Mouse (Mus musculus) neural tube, embryonic 11.5 days (tissue): ENCODE measurements around the gene Itgb2. TPM values are rescaled to one million over a fixed set of nuclear protein-coding genes. Genes with fewer than 3 reads are reported as not detected.

Experiments
- ATAC-seq: fragments of 200-750 bp; cut with Nextera tagmentation; 2 replicates; pipeline ENCODE4 v1.8.0; 2017; ENCODE audit warnings: moderate number of reproducible peaks, mild to moderate bottlenecking, moderate TSS enrichment, moderate library complexity; ENCODE audit not compliant: insufficient read depth, low FRiP score, low TSS enrichment
- DNase-seq: peaks from one replicate; pipeline ENCODE4 v3.0.0-alpha.2; 2015; ENCODE audit warnings: low spot score
- H3K27ac ChIP-seq: fragments of 300-500 bp; sonication (generic); 2 replicates; pipeline ENCODE4 v1.5.1; 2014; ENCODE audit warnings: low read depth, mild to moderate bottlenecking, low read length
- H3K27me3 ChIP-seq: fragments of 300-500 bp; sonication (generic); 2 replicates; pipeline ENCODE4 v1.6.1; 2014; ENCODE audit warnings: mild to moderate bottlenecking, low read length, mixed read lengths; ENCODE audit not compliant: control insufficient read depth, insufficient read depth
- H3K36me3 ChIP-seq: fragments of 300-500 bp; sonication (generic); 2 replicates; pipeline ENCODE4 v1.6.1; 2014; ENCODE audit warnings: mild to moderate bottlenecking, low read length, moderate library complexity, mixed read lengths; ENCODE audit not compliant: control insufficient read depth, insufficient read depth
- H3K4me1 ChIP-seq: fragments of 300-500 bp; sonication (generic); 2 replicates; pipeline ENCODE4 v1.6.1; 2014; ENCODE audit warnings: low read length, mixed read lengths; ENCODE audit not compliant: control insufficient read depth, insufficient read depth
- H3K4me2 ChIP-seq: fragments of 300-500 bp; sonication (generic); 2 replicates; pipeline ENCODE4 v1.6.1; 2014; ENCODE audit warnings: low read depth, mild to moderate bottlenecking, moderate library complexity
- H3K4me3 ChIP-seq: fragments of 300-500 bp; sonication (generic); 2 replicates; pipeline ENCODE4 v1.5.1; 2014; ENCODE audit warnings: low read depth, low read length
- H3K9ac ChIP-seq: fragments of 300-500 bp; sonication (generic); 2 replicates; pipeline ENCODE4 v1.6.1; 2014; ENCODE audit warnings: mild to moderate bottlenecking, low read length
- H3K9me3 ChIP-seq: fragments of 300-500 bp; sonication (generic); 2 replicates; pipeline ENCODE4 v1.6.1; 2016; ENCODE audit warnings: low read length; ENCODE audit not compliant: control insufficient read depth
- WGBS: fragments of 180-500 bp; shearing (Covaris S2); extraction: QIAGEN DNeasy Blood & Tissue Kit; methylation state at CpG from one replicate; pipeline ENCODE4 v1.1.7; 2014; 5-methylcytosine and 5-hydroxymethylcytosine counted together
- polyA plus RNA-seq: library from polyadenylated mRNA; unstranded; fragments of >200 nt; fragmentation: Nextera tagmentation; extraction: Ambion mirVana; gene quantifications from 2 replicates; pipeline ENCODE4 v1.2.1, GENCODE M21; 2014

Gene Itgb2
- polyA plus RNA-seq, 1 experiment from 2014 or later = 1.5 TPM

DNA sequence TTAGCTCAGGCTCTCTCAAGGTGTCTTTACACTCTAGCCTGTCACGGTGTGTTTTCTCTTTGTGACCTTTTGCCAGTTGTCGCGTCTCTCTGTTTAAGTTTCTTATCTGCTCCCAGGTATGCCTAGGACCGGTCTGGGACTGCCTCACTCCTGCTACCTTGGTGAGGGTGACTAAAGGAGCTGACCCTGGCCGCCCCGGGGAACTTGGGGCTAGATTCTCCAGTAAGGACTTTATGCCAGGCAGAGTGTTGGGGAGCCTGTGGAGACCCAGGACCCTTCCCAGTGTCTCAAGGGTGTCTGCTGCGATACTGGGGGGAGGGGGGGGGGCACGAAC, 52.2 kb downstream of the Itgb2 start:
- Histone ChIP-seq H3K4me3 (peak overlapping the region; percentile 84), H3K9me3 (no peaks in the 10 kb centered on the region), H3K4me1 (peaks cover 6% of the 10 kb centered on the region), H3K9ac (peak overlapping the region; percentile 84), H3K4me2 (peak overlapping the region; percentile 84), H3K36me3 (no peaks in the 10 kb centered on the region), H3K27me3 (no peaks in the 10 kb centered on the region), H3K27ac (peak overlapping the region; percentile 85)
- 16% methylated on average over 8 of the region's 8 CpGs for WGBS
- DNase-seq (no peak), ATAC-seq (no peak)

DNA sequence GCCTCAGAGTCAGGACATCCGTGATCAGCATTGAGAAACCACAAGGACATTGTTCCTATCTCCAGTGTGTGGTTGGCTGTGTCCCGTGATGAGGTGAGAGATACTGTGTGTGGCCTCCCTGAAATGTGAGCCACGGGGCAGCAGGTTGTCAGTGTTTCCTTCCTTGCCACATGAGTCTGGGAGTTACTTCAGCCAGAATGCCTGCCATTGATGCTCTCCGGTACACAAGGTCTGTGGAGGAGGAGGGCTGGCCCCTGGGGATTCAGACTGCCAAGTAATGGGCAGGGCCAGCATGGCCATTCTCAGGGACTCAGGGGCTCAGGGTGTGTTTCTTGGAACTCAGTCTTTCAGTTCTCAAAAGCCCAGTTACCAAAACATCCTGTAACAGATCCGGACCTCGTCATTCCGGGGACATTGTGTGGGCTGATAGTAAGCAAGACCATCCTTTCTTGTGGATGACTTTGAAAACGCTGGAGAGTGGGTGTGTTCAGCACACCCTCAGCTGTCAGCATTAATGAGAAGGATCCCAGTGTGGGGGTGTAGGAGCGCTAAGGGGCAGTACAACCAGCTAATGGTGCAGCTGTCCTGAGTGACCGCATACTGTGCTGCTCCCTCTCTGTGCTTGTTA, 53.9 kb downstream of the Itgb2 start:
- 85% methylated on average over 10 of the region's 10 CpGs for WGBS
- Histone ChIP-seq H3K27me3 (no peaks in the 10 kb centered on the region), H3K4me1 (peaks cover 6% of the 10 kb centered on the region), H3K9me3 (no peaks in the 10 kb centered on the region), H3K27ac (no peak overlapping the region), H3K36me3 (peaks cover 2% of the 10 kb centered on the region; the same call in 1 of the 2 replicates), H3K4me2 (no peak overlapping the region), H3K4me3 (no peak overlapping the region), H3K9ac (no peak overlapping the region)
- ATAC-seq = no peak
- no peak for DNase-seq

DNA sequence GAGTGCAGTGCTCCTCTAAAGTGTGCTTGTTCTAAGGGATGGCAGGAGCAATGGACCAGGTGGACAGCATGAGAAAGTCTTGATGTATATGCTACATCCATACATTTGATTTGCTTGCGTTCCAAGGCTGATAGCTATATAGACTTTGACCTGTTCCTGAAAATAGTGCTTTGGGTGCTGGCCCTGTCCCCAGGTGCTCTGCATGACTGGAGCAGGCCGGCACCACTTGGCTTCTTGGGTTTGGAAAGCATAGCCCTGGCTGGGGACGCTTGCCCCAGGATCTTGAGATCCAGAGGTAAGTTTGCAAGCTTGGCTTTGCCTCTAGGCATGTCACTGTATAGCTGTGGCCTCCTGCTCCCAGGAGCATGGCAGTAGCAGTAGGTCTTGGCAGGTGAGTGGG, 56.6 kb downstream of the Itgb2 start:
- peaks cover 2% of the 10 kb centered on the region; the same call in 1 of the 2 replicates for H3K36me3 ChIP-seq

DNA sequence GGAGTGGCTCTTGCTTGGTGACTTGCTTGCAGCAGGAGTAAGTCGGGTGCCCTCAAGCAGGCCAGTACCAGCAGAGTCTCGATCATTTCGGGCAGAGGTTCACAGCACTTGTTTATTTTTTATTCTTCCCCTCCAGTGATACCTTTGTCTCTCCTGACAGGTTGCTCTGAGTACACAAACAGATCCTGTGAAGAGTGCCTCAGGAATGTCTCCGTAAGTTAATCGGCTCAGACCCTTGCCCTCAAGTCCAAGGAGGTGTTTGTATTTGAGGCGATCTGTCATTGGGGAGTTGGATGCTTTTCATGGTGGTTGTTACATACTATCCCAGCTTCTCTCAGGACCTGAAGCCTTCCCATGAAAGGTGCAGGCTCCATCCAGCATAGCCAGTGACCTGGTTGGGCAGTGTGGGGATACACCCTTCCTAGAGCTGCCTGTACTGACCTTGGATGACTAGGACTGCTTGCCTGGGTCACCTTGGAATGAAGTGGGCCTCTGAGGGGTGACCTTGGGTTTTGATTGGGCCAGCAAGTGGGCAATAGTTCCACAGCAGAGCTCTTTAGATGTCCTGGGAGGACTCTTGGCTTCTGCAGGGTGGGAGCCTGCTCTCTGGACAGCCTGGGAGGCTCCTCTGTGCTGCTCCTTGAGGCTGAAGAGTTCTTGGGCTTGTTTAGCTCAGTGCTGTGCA, 57.2 kb downstream of the Itgb2 start:
- WGBS = 94% methylated on average over 6 of the region's 6 CpGs
- Histone ChIP-seq H3K9ac (no peak overlapping the region), H3K4me2 (no peak overlapping the region), H3K27me3 (no peaks in the 10 kb centered on the region), H3K4me3 (no peak overlapping the region), H3K27ac (no peak overlapping the region), H3K36me3 (peaks cover 2% of the 10 kb centered on the region; the same call in 1 of the 2 replicates), H3K9me3 (no peaks in the 10 kb centered on the region), H3K4me1 (peaks cover 5% of the 10 kb centered on the region)
- DNase-seq (no peak), ATAC-seq (no peak)

More for the DNA sequence above, 56.6 kb downstream of the Itgb2 start:
- DNase-seq = no peak
- Histone ChIP-seq H3K9me3 (no peaks in the 10 kb centered on the region), H3K9ac (no peak overlapping the region), H3K27me3 (no peaks in the 10 kb centered on the region), H3K4me1 (peaks cover 6% of the 10 kb centered on the region), H3K4me2 (no peak overlapping the region), H3K27ac (no peak overlapping the region), H3K4me3 (no peak overlapping the region)
- no peak for ATAC-seq
- WGBS = 89% methylated on average over 3 of the region's 3 CpGs

DNA sequence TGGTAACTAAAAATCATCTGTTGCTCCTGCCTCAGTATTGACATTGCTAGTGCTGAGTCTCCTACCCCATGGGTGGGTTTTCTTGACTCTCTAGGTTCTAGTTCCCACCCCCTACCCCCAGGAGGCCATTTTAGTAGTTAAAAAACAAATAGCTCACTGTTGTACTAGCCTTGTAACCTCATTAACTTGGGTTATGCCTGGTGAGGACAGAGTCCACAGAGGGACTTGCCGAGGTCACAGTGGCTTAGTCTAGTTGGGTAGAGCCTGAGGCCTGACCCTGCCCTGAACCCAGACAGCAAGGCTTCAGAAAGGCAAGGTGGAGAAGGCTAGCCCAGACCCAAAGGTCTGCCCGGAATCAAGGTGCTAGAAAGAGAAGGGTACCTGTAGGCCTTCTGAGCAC, 58.0 kb downstream of the Itgb2 start:
- Histone ChIP-seq H3K27me3 (no peaks in the 10 kb centered on the region), H3K4me2 (no peak overlapping the region), H3K9ac (no peak overlapping the region), H3K4me3 (no peak overlapping the region), H3K27ac (no peak overlapping the region), H3K9me3 (no peaks in the 10 kb centered on the region), H3K4me1 (no peaks in the 10 kb centered on the region), H3K36me3 (peaks cover 2% of the 10 kb centered on the region; the same call in 1 of the 2 replicates)
- DNase-seq (no peak), ATAC-seq (no peak)
- 79% methylated on average over 2 of the region's 2 CpGs for WGBS

DNA sequence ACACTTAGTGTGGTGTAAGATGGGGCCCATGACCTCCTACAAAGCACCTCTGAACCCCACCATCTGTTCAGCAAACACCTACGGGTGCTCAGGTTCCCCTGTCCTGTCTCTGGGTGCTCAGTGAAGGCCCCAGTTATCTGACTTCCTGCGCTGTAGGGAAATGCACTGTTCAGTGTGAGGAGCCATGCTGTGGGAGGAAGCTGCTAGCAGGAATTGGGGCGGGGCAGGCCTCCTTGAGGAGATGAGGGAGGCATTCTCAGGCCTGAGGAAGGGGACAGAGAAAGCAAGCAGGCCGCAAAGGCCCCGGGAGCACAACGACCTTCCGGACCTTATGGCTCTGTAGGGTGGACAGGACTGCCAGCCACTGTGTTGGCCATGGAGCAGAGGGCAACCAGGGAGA, 59.1 kb downstream of the Itgb2 start:
- ATAC-seq (no peak), DNase-seq (no peak)
- no peak overlapping the region for H3K9ac ChIP-seq
- no peak overlapping the region for H3K4me3 ChIP-seq
- H3K27ac ChIP-seq = no peak overlapping the region
- no peaks in the 10 kb centered on the region for H3K27me3 ChIP-seq
- H3K4me2 ChIP-seq = no peak overlapping the region
- peaks cover 7% of the 10 kb centered on the region; the same call in 1 of the 2 replicates for H3K36me3 ChIP-seq
- 74% methylated on average over 7 of the region's 7 CpGs for WGBS
- H3K4me1 ChIP-seq = no peaks in the 10 kb centered on the region
- H3K9me3 ChIP-seq = no peaks in the 10 kb centered on the region

DNA sequence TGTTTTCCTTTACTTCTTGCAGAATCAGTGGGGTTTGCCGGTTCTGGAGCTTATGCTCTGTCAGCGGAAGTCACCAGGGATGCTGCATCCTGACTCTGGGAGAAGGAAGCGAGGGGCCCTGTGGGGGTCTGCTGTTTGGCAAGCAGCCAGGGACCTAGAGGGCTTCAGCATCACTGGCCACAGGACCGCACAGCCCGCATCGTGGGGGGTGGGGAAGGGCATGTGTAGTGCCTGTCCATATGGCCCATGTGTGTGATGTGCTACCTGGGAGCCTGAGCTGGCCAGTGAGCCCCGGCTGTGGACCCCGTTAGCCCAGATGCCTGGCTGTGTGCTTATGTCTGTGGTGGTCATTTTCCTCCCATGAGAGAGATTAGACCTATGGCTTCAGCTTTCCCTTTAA, 59.7 kb downstream of the Itgb2 start:
- Histone ChIP-seq H3K27me3 (no peaks in the 10 kb centered on the region), H3K36me3 (peaks cover 9% of the 10 kb centered on the region), H3K9ac (no peak overlapping the region), H3K4me1 (no peaks in the 10 kb centered on the region), H3K27ac (no peak overlapping the region), H3K4me3 (no peak overlapping the region), H3K4me2 (no peak overlapping the region), H3K9me3 (no peaks in the 10 kb centered on the region)
- no peak for ATAC-seq
- WGBS = 81% methylated on average over 8 of the region's 8 CpGs
- DNase-seq = no peak

DNA sequence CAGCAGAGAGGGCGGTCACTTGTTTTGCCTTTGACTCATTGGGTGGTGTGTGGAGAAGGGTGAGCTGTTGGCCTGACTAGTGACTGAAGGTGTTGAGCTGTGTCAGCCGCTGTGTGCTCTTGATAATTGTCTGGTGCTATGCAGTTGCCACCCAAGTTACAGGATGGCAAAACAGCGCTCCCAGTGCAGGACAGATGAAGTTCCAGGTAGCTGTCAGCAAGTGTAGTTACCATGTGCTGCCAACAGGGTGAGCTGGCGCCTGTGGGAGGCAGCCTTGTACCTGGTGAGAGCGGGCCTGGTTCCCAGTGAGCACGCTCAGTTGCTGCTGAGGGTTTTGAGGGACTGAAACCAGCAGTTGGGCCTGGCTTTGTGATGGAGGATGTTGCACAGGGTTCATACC, 60.8 kb downstream of the Itgb2 start:
- Histone ChIP-seq H3K27ac (no peak overlapping the region), H3K36me3 (peaks cover 9% of the 10 kb centered on the region), H3K27me3 (no peaks in the 10 kb centered on the region), H3K4me1 (no peaks in the 10 kb centered on the region), H3K9ac (no peak overlapping the region), H3K4me2 (no peak overlapping the region), H3K9me3 (no peaks in the 10 kb centered on the region), H3K4me3 (no peak overlapping the region)
- ATAC-seq = 0 out of 2 replicates have a peak, but pooled peaks have one; percentile 35
- 45% methylated on average over 6 of the region's 6 CpGs for WGBS
- DNase-seq = peak; percentile 56

DNA sequence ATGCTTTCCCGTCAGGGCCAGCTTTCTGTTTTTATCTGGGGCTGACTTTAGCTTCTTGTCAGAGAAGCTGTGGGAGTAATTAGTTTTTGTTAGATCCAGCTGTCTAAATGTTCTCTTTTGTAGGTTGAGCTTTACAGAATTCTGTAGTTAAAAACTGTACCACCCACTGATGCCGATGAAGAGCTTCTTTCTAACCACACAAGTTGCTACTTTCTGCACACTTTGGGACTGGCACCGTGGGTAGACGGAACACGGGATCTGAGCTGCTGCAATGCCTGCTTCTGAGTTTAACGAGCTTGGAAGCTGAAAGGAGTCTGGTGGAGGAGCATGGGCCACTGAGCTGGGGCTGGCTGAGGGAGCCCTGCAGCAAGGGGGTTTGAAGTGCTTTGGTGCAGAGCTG, 61.5 kb downstream of the Itgb2 start:
- no peak overlapping the region for H3K4me3 ChIP-seq
- H3K4me1 ChIP-seq = no peaks in the 10 kb centered on the region
- no peaks in the 10 kb centered on the region for H3K27me3 ChIP-seq
- H3K27ac ChIP-seq = no peak overlapping the region
- ATAC-seq (no peak), DNase-seq (no peak)
- no peak overlapping the region for H3K4me2 ChIP-seq
- no peak overlapping the region for H3K9ac ChIP-seq
- no peaks in the 10 kb centered on the region for H3K9me3 ChIP-seq
- 92% methylated on average over 6 of the region's 6 CpGs for WGBS
- peaks cover 9% of the 10 kb centered on the region for H3K36me3 ChIP-seq
